Mouse (Mus musculus) heart, embryonic 15.5 days (tissue): ENCODE data around the gene Sptlc2. TPM values are rescaled to one million over a fixed set of nuclear protein-coding genes. Genes with fewer than 3 reads are reported as not detected.

Experiments
- ATAC-seq: fragments of 200-750 bp; cut with Nextera tagmentation; replicated peaks from 2 replicates; pipeline ENCODE4 v1.8.0; 2017; ENCODE audit warnings: low read depth, moderate TSS enrichment; ENCODE audit not compliant: insufficient number of reproducible peaks, insufficient read depth, low FRiP score
- H3K27ac ChIP-seq: fragments of 300-500 bp; sonication (generic); 2 replicates; pipeline ENCODE4 v1.5.1; 2015; ENCODE audit warnings: mild to moderate bottlenecking, inconsistent platforms
- H3K27me3 ChIP-seq: fragments of 300-500 bp; sonication (generic); 2 replicates; pipeline ENCODE4 v1.6.1; 2015; ENCODE audit warnings: inconsistent platforms
- H3K36me3 ChIP-seq: fragments of 300-500 bp; sonication (generic); 2 replicates; pipeline ENCODE4 v1.6.1; 2015; ENCODE audit warnings: mild to moderate bottlenecking, inconsistent platforms
- H3K4me1 ChIP-seq: fragments of 300-500 bp; sonication (generic); replicated peaks from 2 replicates; pipeline ENCODE4 v1.6.1; 2015; ENCODE audit warnings: inconsistent platforms
- H3K4me2 ChIP-seq: fragments of 300-500 bp; sonication (generic); 2 replicates; pipeline ENCODE4 v1.6.1; 2015; ENCODE audit warnings: inconsistent platforms, mild to moderate bottlenecking, moderate library complexity
- H3K4me3 ChIP-seq: fragments of 300-500 bp; sonication (generic); 2 replicates; pipeline ENCODE4 v1.5.1; 2015; ENCODE audit warnings: mild to moderate bottlenecking, inconsistent platforms
- H3K9ac ChIP-seq: fragments of 300-500 bp; sonication (generic); 2 replicates; pipeline ENCODE4 v1.6.1; 2015; ENCODE audit warnings: mild to moderate bottlenecking, inconsistent platforms
- H3K9me3 ChIP-seq: fragments of 300-500 bp; sonication (generic); replicated peaks from 2 replicates; pipeline ENCODE4 v1.6.1; 2016; ENCODE audit warnings: inconsistent platforms
- WGBS: fragments of 180-500 bp; shearing (Covaris S2); methylation state at CpG from one replicate; pipeline ENCODE4 v1.1.7; 2015; ENCODE audit warnings: mixed read lengths; 5-methylcytosine and 5-hydroxymethylcytosine counted together
- polyA plus RNA-seq: library from polyadenylated mRNA; unstranded; fragments of >200 nt; fragmentation: Nextera tagmentation; extraction: Ambion mirVana; gene quantifications from 2 replicates; pipeline ENCODE4 v1.2.1, GENCODE M21; 2015

Sptlc2 gene
- polyA plus RNA-seq, 1 experiment from 2014 or later, result 62.8 TPM

GRCm38 (mm10) chr12:87365676-87366075 is 22.5 kb downstream of the Sptlc2 start:
- Histone ChIP-seq H3K27me3 (no peaks in the 10 kb centered on the region), H3K27ac (no peak overlapping the region), H3K4me1 (peaks cover 7% of the 10 kb centered on the region; the same call in 1 of the 2 replicates), H3K9ac (no peak overlapping the region), H3K4me2 (no peak overlapping the region), H3K9me3 (no peaks in the 10 kb centered on the region), H3K36me3 (peaks cover 15% of the 10 kb centered on the region), H3K4me3 (no peak overlapping the region)
- ATAC-seq, result no peak
- WGBS, result 80% methylated on average over 9 of the region's 9 CpGs

GRCm38 (mm10) chr12:87362111-87362510 is 26.0 kb downstream of the Sptlc2 start:
- Histone ChIP-seq H3K27me3 (no peaks in the 10 kb centered on the region), H3K4me3 (no peak overlapping the region), H3K36me3 (no peaks in the 10 kb centered on the region; the same call in 1 of the 2 replicates), H3K27ac (no peak overlapping the region), H3K4me2 (no peak overlapping the region), H3K9ac (no peak overlapping the region), H3K9me3 (no peaks in the 10 kb centered on the region), H3K4me1 (peaks cover 7% of the 10 kb centered on the region; the same call in 1 of the 2 replicates)
- ATAC-seq, result no peak
- WGBS, result 56% methylated on average over 3 of the region's 3 CpGs

GRCm38 (mm10) chr12:87348029-87348428 is 40.1 kb downstream of the Sptlc2 start:
- Histone ChIP-seq H3K9me3 (no peaks in the 10 kb centered on the region), H3K36me3 (peaks cover 22% of the 10 kb centered on the region), H3K27ac (no peak overlapping the region), H3K4me2 (no peak overlapping the region), H3K27me3 (no peaks in the 10 kb centered on the region), H3K9ac (no peak overlapping the region), H3K4me3 (no peak overlapping the region), H3K4me1 (no peaks in the 10 kb centered on the region)
- 78% methylated on average over 2 of the region's 2 CpGs for WGBS
- no peak for ATAC-seq

- H3K4me1 ChIP-seq, result no peaks in the 10 kb centered on the region
- H3K9me3 ChIP-seq, result no peaks in the 10 kb centered on the region
- H3K27ac ChIP-seq, result no peak overlapping the region
- H3K4me3 ChIP-seq, result no peak overlapping the region
- peaks cover 23% of the 10 kb centered on the region for H3K36me3 ChIP-seq
- H3K9ac ChIP-seq, result no peak overlapping the region
- 91% methylated on average over 2 of the region's 2 CpGs for WGBS
- H3K27me3 ChIP-seq, result no peaks in the 10 kb centered on the region
- no peak overlapping the region for H3K4me2 ChIP-seq
- no peak for ATAC-seq
These were observed 40.6 kb downstream of the Sptlc2 start for GRCm38 (mm10) chr12:87347511-87347910.

- no peaks in the 10 kb centered on the region for H3K27me3 ChIP-seq
- no peak overlapping the region for H3K4me2 ChIP-seq
- H3K4me1 ChIP-seq, result no peaks in the 10 kb centered on the region
- H3K36me3 ChIP-seq, result peaks cover 37% of the 10 kb centered on the region
- H3K9ac ChIP-seq, result no peak overlapping the region
- H3K27ac ChIP-seq, result no peak overlapping the region
- H3K4me3 ChIP-seq, result no peak overlapping the region
- H3K9me3 ChIP-seq, result no peaks in the 10 kb centered on the region
- no peak for ATAC-seq
These were observed 45.0 kb downstream of the Sptlc2 start for GRCm38 (mm10) chr12:87343084-87343605.

- peaks cover 15% of the 10 kb centered on the region for H3K36me3 ChIP-seq
These were observed 50.1 kb downstream of the Sptlc2 start for GRCm38 (mm10) chr12:87338082-87338481.

GRCm38 (mm10) chr12:87334886-87335285 is 53.3 kb downstream of the Sptlc2 start:
- no peaks in the 10 kb centered on the region for H3K36me3 ChIP-seq
- H3K9me3 ChIP-seq, result no peaks in the 10 kb centered on the region
- H3K9ac ChIP-seq, result no peak overlapping the region
- WGBS, result 28% methylated on average over 2 of the region's 2 CpGs
- H3K4me1 ChIP-seq, result no peaks in the 10 kb centered on the region
- H3K27me3 ChIP-seq, result no peaks in the 10 kb centered on the region
- ATAC-seq, result no peak
- no peak overlapping the region for H3K4me2 ChIP-seq
- H3K4me3 ChIP-seq, result no peak overlapping the region
- H3K27ac ChIP-seq, result no peak overlapping the region

More at GRCm38 (mm10) chr12:87338082-87338481, 50.1 kb downstream of the Sptlc2 start:
- Histone ChIP-seq H3K27ac (no peak overlapping the region), H3K4me1 (no peaks in the 10 kb centered on the region), H3K9ac (no peak overlapping the region), H3K4me2 (no peak overlapping the region), H3K4me3 (no peak overlapping the region), H3K27me3 (no peaks in the 10 kb centered on the region), H3K9me3 (no peaks in the 10 kb centered on the region)
- no peak for ATAC-seq
- 86% methylated on average over 4 of the region's 4 CpGs for WGBS

- no peak overlapping the region for H3K9ac ChIP-seq
- ATAC-seq, result no peak
- no peaks in the 10 kb centered on the region for H3K36me3 ChIP-seq
- H3K4me3 ChIP-seq, result no peak overlapping the region
- no peak overlapping the region for H3K4me2 ChIP-seq
- no peak overlapping the region for H3K27ac ChIP-seq
- H3K27me3 ChIP-seq, result no peaks in the 10 kb centered on the region
- no peaks in the 10 kb centered on the region for H3K9me3 ChIP-seq
- H3K4me1 ChIP-seq, result no peaks in the 10 kb centered on the region
These were observed 54.4 kb downstream of the Sptlc2 start for GRCm38 (mm10) chr12:87333794-87334193.

GRCm38 (mm10) chr12:87332511-87332910 is 55.6 kb downstream of the Sptlc2 start:
- WGBS, result 76% methylated on average over 4 of the region's 4 CpGs
- Histone ChIP-seq H3K4me2 (no peak overlapping the region), H3K4me3 (no peak overlapping the region), H3K27me3 (no peaks in the 10 kb centered on the region), H3K27ac (no peak overlapping the region), H3K4me1 (0 out of 2 replicates have a peak, but pooled peaks cover 2% of the 10 kb centered on the region), H3K36me3 (no peaks in the 10 kb centered on the region), H3K9me3 (no peaks in the 10 kb centered on the region), H3K9ac (no peak overlapping the region)
- ATAC-seq, result no peak

- Histone ChIP-seq H3K36me3 (no peaks in the 10 kb centered on the region), H3K4me1 (0 out of 2 replicates have a peak, but pooled peaks cover 3% of the 10 kb centered on the region), H3K9ac (no peak overlapping the region), H3K9me3 (no peaks in the 10 kb centered on the region), H3K27me3 (no peaks in the 10 kb centered on the region), H3K4me2 (no peak overlapping the region), H3K4me3 (no peak overlapping the region), H3K27ac (no peak overlapping the region)
- no peak for ATAC-seq
- 46% methylated on average over 5 of the region's 5 CpGs for WGBS
These were observed 56.2 kb downstream of the Sptlc2 start for GRCm38 (mm10) chr12:87331908-87332307.

- WGBS, result 55% methylated on average over 6 of the region's 6 CpGs
- 0 out of 2 replicates have a peak, but pooled peaks cover 3% of the 10 kb centered on the region for H3K4me1 ChIP-seq
- H3K27me3 ChIP-seq, result no peaks in the 10 kb centered on the region
- H3K4me2 ChIP-seq, result no peak overlapping the region
- H3K9me3 ChIP-seq, result no peaks in the 10 kb centered on the region
- no peak overlapping the region for H3K9ac ChIP-seq
- no peak overlapping the region for H3K27ac ChIP-seq
- ATAC-seq, result no peak
- H3K36me3 ChIP-seq, result no peaks in the 10 kb centered on the region
- no peak overlapping the region for H3K4me3 ChIP-seq
These were observed 57.1 kb downstream of the Sptlc2 start for GRCm38 (mm10) chr12:87331053-87331456.

GRCm38 (mm10) chr12:87330213-87330612 is 57.9 kb downstream of the Sptlc2 start:
- Histone ChIP-seq H3K9ac (no peak overlapping the region), H3K27ac (no peak overlapping the region), H3K27me3 (no peaks in the 10 kb centered on the region), H3K4me2 (no peak overlapping the region), H3K4me1 (0 out of 2 replicates have a peak, but pooled peaks cover 3% of the 10 kb centered on the region), H3K9me3 (no peaks in the 10 kb centered on the region), H3K36me3 (no peaks in the 10 kb centered on the region), H3K4me3 (no peak overlapping the region)
- ATAC-seq, result no peak
- WGBS, result 56% methylated on average over 2 of the region's 2 CpGs
